Mouse (Mus musculus) liver, postnatal 0 days (tissue): ENCODE data around the gene 4833427G06Rik. TPM values are rescaled to one million over a fixed set of nuclear protein-coding genes. Genes with fewer than 3 reads are reported as not detected.

Source experiments
- ATAC-seq: fragments of 200-750 bp; cut with Nextera tagmentation; 2 replicates; pipeline ENCODE4 v1.8.0; 2017; ENCODE audit warnings: mild to moderate bottlenecking, moderate library complexity
- DNase-seq: peaks from one replicate; pipeline ENCODE4 v3.0.0-alpha.2; 2016
- H3K27ac ChIP-seq: fragments of 300-500 bp; sonication (generic); 2 replicates; pipeline ENCODE4 v1.5.1; 2014; ENCODE audit warnings: antibody characterized with exemption, moderate library complexity, mild to moderate bottlenecking, low read depth
- H3K27me3 ChIP-seq: fragments of 300-500 bp; sonication (generic); 2 replicates; pipeline ENCODE4 v1.6.1; 2014; ENCODE audit warnings: low read length, control low read depth, mixed read lengths; ENCODE audit not compliant: insufficient read depth
- H3K36me3 ChIP-seq: fragments of 300-500 bp; sonication (generic); replicated peaks from 2 replicates; pipeline ENCODE4 v1.6.1; 2014; ENCODE audit warnings: mild to moderate bottlenecking, control low read depth, low read length, moderate library complexity, mixed read lengths; ENCODE audit not compliant: insufficient read depth
- H3K4me1 ChIP-seq: fragments of 300-500 bp; sonication (generic); 2 replicates; pipeline ENCODE4 v1.6.1; 2014; ENCODE audit warnings: antibody characterized with exemption, mild to moderate bottlenecking, control low read depth; ENCODE audit not compliant: insufficient read depth
- H3K4me2 ChIP-seq: fragments of 300-500 bp; sonication (generic); 2 replicates; pipeline ENCODE4 v1.6.1; 2014; ENCODE audit warnings: low read depth, mild to moderate bottlenecking, low read length, moderate library complexity, mixed read lengths
- H3K4me3 ChIP-seq: fragments of 300-500 bp; sonication (generic); 2 replicates; pipeline ENCODE4 v1.5.1; 2014; ENCODE audit warnings: low read depth, low read length
- H3K9ac ChIP-seq: fragments of 300-500 bp; sonication (generic); replicated peaks from 2 replicates; pipeline ENCODE4 v1.6.1; 2014; ENCODE audit warnings: mild to moderate bottlenecking, moderate library complexity
- H3K9me3 ChIP-seq: fragments of 300-500 bp; sonication (generic); 2 replicates; pipeline ENCODE4 v1.6.1; 2016; ENCODE audit warnings: mild to moderate bottlenecking, control low read depth, low read length, mixed read lengths
- CTCF ChIP-seq: sonication (generic); IDR thresholded peaks from 2 replicates; pipeline ENCODE4 v1.5.1; 2016; ENCODE audit warnings: antibody characterized with exemption, low read depth
- EP300 ChIP-seq: IDR thresholded peaks from 2 replicates; pipeline ENCODE4 v1.6.1; 2016; ENCODE audit warnings: antibody characterized with exemption, low read depth, mild to moderate bottlenecking
- WGBS: fragments of 180-500 bp; shearing (Covaris S2); extraction: QIAGEN DNeasy Blood & Tissue Kit; methylation state at CpG from one replicate; pipeline ENCODE4 v1.1.7; 2014; ENCODE audit not compliant: insufficient replicate concordance; 5-methylcytosine and 5-hydroxymethylcytosine counted together
- polyA plus RNA-seq: library from polyadenylated mRNA; unstranded; fragments of >200 nt; fragmentation: Nextera tagmentation; extraction: Ambion mirVana; gene quantifications from 2 replicates; pipeline ENCODE4 v1.2.1, GENCODE M21; 2015

The 4833427G06Rik gene
- polyA plus RNA-seq, 1 experiment from 2014 or later, result not detected

GRCm38 (mm10) chr9:51103808-51104514, 2.1 kb upstream of the 4833427G06Rik start:
- 15% methylated on average over 22 of the region's 30 CpGs for WGBS
- Histone ChIP-seq H3K9ac (peak overlapping the region; percentile 47; the same call in 1 of the 2 replicates), H3K9me3 (no peaks in the 10 kb centered on the region), H3K4me2 (peak overlapping the region; percentile 73), H3K4me1 (peaks cover 11% of the 10 kb centered on the region), H3K27ac (no peak overlapping the region), H3K27me3 (peaks cover 35% of the 10 kb centered on the region), H3K36me3 (no peaks in the 10 kb centered on the region), H3K4me3 (peak overlapping the region; percentile 35)
- DNase-seq (peak; percentile 51), ATAC-seq (peak; percentile 29; the same call in 1 of the 2 replicates)
- TF ChIP-seq CTCF, result no peak
- TF ChIP-seq EP300, result no peak

- Histone ChIP-seq H3K4me3 (peak overlapping the region; percentile 35), H3K36me3 (no peaks in the 10 kb centered on the region), H3K27me3 (peaks cover 35% of the 10 kb centered on the region), H3K9ac (peak overlapping the region; percentile 47; the same call in 1 of the 2 replicates), H3K27ac (no peak overlapping the region), H3K4me2 (peak overlapping the region; percentile 73), H3K4me1 (peaks cover 11% of the 10 kb centered on the region), H3K9me3 (no peaks in the 10 kb centered on the region)
- no peak for TF ChIP-seq EP300
- TF ChIP-seq CTCF, result no peak
- ATAC-seq, result 0 out of 2 replicates have a peak, but pooled peaks have one; percentile 36
- 2% methylated on average over 38 of the region's 44 CpGs for WGBS
- peak; percentile 44 for DNase-seq
Observed at GRCm38 (mm10) chr9:51102963-51103807, 1.3 kb upstream of the 4833427G06Rik start.

GRCm38 (mm10) chr9:51096306-51096705, 5.6 kb downstream of the 4833427G06Rik start:
- Histone ChIP-seq H3K27me3 (0 out of 2 replicates have a peak, but pooled peaks cover 4% of the 10 kb centered on the region), H3K4me1 (no peaks in the 10 kb centered on the region), H3K9ac (no peak overlapping the region), H3K9me3 (no peaks in the 10 kb centered on the region), H3K4me3 (no peak overlapping the region), H3K36me3 (no peaks in the 10 kb centered on the region), H3K27ac (no peak overlapping the region), H3K4me2 (no peak overlapping the region)
- WGBS, result 33% methylated on average over 2 of the region's 2 CpGs
- DNase-seq (no peak), ATAC-seq (no peak)
- TF ChIP-seq EP300, result no peak
- no peak for TF ChIP-seq CTCF

- Histone ChIP-seq H3K27ac (no peak overlapping the region), H3K4me3 (no peak overlapping the region), H3K27me3 (no peaks in the 10 kb centered on the region), H3K36me3 (no peaks in the 10 kb centered on the region), H3K4me1 (no peaks in the 10 kb centered on the region), H3K9ac (no peak overlapping the region), H3K4me2 (no peak overlapping the region), H3K9me3 (no peaks in the 10 kb centered on the region)
- DNase-seq, result no peak
- 51% methylated on average over 5 of the region's 5 CpGs for WGBS
- ATAC-seq, result no peak
- TF ChIP-seq CTCF, result no peak
- TF ChIP-seq EP300, result peak; percentile 71
Observed at GRCm38 (mm10) chr9:51093697-51094096, 8.2 kb downstream of the 4833427G06Rik start.

- DNase-seq (no peak), ATAC-seq (no peak)
- no peak overlapping the region for H3K27ac ChIP-seq
- TF ChIP-seq EP300, result no peak
- TF ChIP-seq CTCF, result no peak
- H3K4me3 ChIP-seq, result no peak overlapping the region
- no peak overlapping the region for H3K9ac ChIP-seq
- no peaks in the 10 kb centered on the region for H3K9me3 ChIP-seq
- WGBS, result 74% methylated on average over 5 of the region's 5 CpGs
- H3K4me1 ChIP-seq, result peaks cover 5% of the 10 kb centered on the region
- no peak overlapping the region for H3K4me2 ChIP-seq
- H3K36me3 ChIP-seq, result no peaks in the 10 kb centered on the region
- H3K27me3 ChIP-seq, result no peaks in the 10 kb centered on the region
Observed at GRCm38 (mm10) chr9:51081614-51082013, 20.3 kb downstream of the 4833427G06Rik start.

GRCm38 (mm10) chr9:51076979-51077315, 24.9 kb downstream of the 4833427G06Rik start, which contains the start of gene Layn:
Layn (minus strand) TSS chr9:51077094.
- Histone ChIP-seq H3K36me3 (no peaks in the 10 kb centered on the region), H3K27ac (0 out of 2 replicates have a peak within 1 kb of the TSS, but pooled peaks have one; percentile 18), H3K9ac (peak within 1 kb of the TSS; percentile 31), H3K4me3 (peak within 1 kb of the TSS; percentile 38), H3K4me2 (peak within 1 kb of the TSS; percentile 74), H3K4me1 (peaks cover 9% of the 10 kb centered on the region), H3K9me3 (no peaks in the 10 kb centered on the region), H3K27me3 (no peaks in the 10 kb centered on the region)
- WGBS, result under 1% methylated on average over 14 of the region's 14 CpGs
- no peak for TF ChIP-seq EP300
- TF ChIP-seq CTCF, result peak; percentile 20
- peak; percentile 72 for ATAC-seq
- peak; percentile 75 for DNase-seq
